Mouse (Mus musculus) heart, embryonic 14.5 days (tissue): ENCODE measurements around the gene Mettl6. TPM values are rescaled to one million over a fixed set of nuclear protein-coding genes. Genes with fewer than 3 reads are reported as not detected.
A peak's percentile ranks its signal among the peaks of the same experiment; 100 is the strongest.

Experiments
- ATAC-seq: fragments of 200-750 bp; cut with Nextera tagmentation; 2 replicates; pipeline ENCODE4 v1.8.0; 2017; ENCODE audit warnings: low read depth, moderate TSS enrichment; ENCODE audit not compliant: insufficient number of reproducible peaks, insufficient read depth, low FRiP score
- H3K27ac ChIP-seq, 2 experiments: fragments of 200-500 bp in 1 of 2; fragments of 300-500 bp in 1 of 2; sonication (generic) in 1 of 2; replicated peaks in 1 of 2; 2 replicates each; pipeline ENCODE4 v1.5.1; 2012 to 2014; ENCODE audit warnings: low read depth in 2 of 2, low read length in 2 of 2, control low read depth in 1 of 2, mild to moderate bottlenecking in 1 of 2, mixed read lengths in 1 of 2; ENCODE audit not compliant: control insufficient read depth in 1 of 2, insufficient read depth in 1 of 2
- H3K27me3 ChIP-seq: fragments of 300-500 bp; sonication (generic); 2 replicates; pipeline ENCODE4 v1.6.1; 2014; ENCODE audit warnings: mild to moderate bottlenecking, low read length, control low read depth; ENCODE audit not compliant: control insufficient read depth, insufficient read depth
- H3K36me3 ChIP-seq: fragments of 300-500 bp; sonication (generic); 2 replicates; pipeline ENCODE4 v1.6.1; 2014; ENCODE audit warnings: mild to moderate bottlenecking, control low read depth, low read length, mixed read lengths; ENCODE audit not compliant: control insufficient read depth, insufficient read depth
- H3K4me1 ChIP-seq, 2 experiments: fragments of 200-500 bp in 1 of 2; fragments of 300-500 bp in 1 of 2; sonication (generic) in 1 of 2; 2 replicates each; pipeline ENCODE4 v1.6.1; 2012 to 2014; ENCODE audit warnings: low read length in 2 of 2, control low read depth in 1 of 2, mixed read lengths in 1 of 2; ENCODE audit not compliant: control insufficient read depth in 2 of 2, insufficient read depth in 2 of 2
- H3K4me2 ChIP-seq: fragments of 300-500 bp; sonication (generic); 2 replicates; pipeline ENCODE4 v1.6.1; 2014; ENCODE audit warnings: mild to moderate bottlenecking, low read length
- H3K4me3 ChIP-seq, 2 experiments: fragments of 200-500 bp in 1 of 2; fragments of 300-500 bp in 1 of 2; sonication (generic) in 1 of 2; 2 replicates each; pipeline ENCODE4 v1.5.1; 2012 to 2014; ENCODE audit warnings: low read length in 2 of 2, mild to moderate bottlenecking in 2 of 2, control low read depth in 1 of 2, low read depth in 1 of 2, moderate library complexity in 1 of 2; ENCODE audit not compliant: control insufficient read depth in 1 of 2, insufficient read depth in 1 of 2
- H3K9ac ChIP-seq: fragments of 300-500 bp; sonication (generic); 2 replicates; pipeline ENCODE4 v1.6.1; 2014; ENCODE audit warnings: mild to moderate bottlenecking, low read length
- H3K9me3 ChIP-seq: fragments of 300-500 bp; sonication (generic); 2 replicates; pipeline ENCODE4 v1.6.1; 2016; ENCODE audit warnings: low read length, control low read depth; ENCODE audit not compliant: control insufficient read depth
- WGBS: fragments of 180-500 bp; shearing (Covaris S2); extraction: QIAGEN DNeasy Blood & Tissue Kit; methylation state at CpG from one replicate; pipeline ENCODE4 v1.1.7; 2014; 5-methylcytosine and 5-hydroxymethylcytosine counted together
- polyA plus RNA-seq: library from polyadenylated mRNA; unstranded; fragments of >200 nt; fragmentation: Nextera tagmentation; extraction: Ambion mirVana; gene quantifications from 2 replicates; pipeline ENCODE4 v1.2.1, GENCODE M21; 2014

Gene Mettl6
- 36.6 and 40.7 TPM in 2 replicates for polyA plus RNA-seq

- peak within 1 kb of the TSS; percentile 90 for H3K9ac ChIP-seq
- no peaks in the 10 kb centered on the region for H3K27me3 ChIP-seq
- WGBS = 0% methylated on average over 49 of the region's 49 CpGs
- H3K27ac ChIP-seq = peak within 1 kb of the TSS; percentile 78 to 87
- H3K36me3 ChIP-seq = peaks cover 47% of the 10 kb centered on the region
- no peaks in the 10 kb centered on the region for H3K9me3 ChIP-seq
- H3K4me3 ChIP-seq = peak within 1 kb of the TSS; percentile 61 to 94
- H3K4me2 ChIP-seq = peak within 1 kb of the TSS; percentile 86
- ATAC-seq = peak; percentile 86
- H3K4me1 ChIP-seq = peaks cover 12 to 30% of the 10 kb centered on the region in 2 experiments
Observed at GRCm38 (mm10) chr14:31494975-31495455, at the start of gene Mettl6. Gene Mettl6, minus strand, starts transcription at chr14:31495040.

GRCm38 (mm10) chr14:31543885-31544442 is 49.1 kb upstream of the Mettl6 start:
- no peaks in the 10 kb centered on the region for H3K27me3 ChIP-seq
- peaks cover 3% of the 10 kb centered on the region; the same call in 1 of the 2 replicates for H3K36me3 ChIP-seq
- H3K9ac ChIP-seq = no peak overlapping the region
- H3K4me3 ChIP-seq = no peak overlapping the region
- no peak overlapping the region for H3K4me2 ChIP-seq
- no peaks in the 10 kb centered on the region; the same call in 1 of the 2 replicates for H3K9me3 ChIP-seq
- H3K27ac ChIP-seq = no peak overlapping the region
- H3K4me1 ChIP-seq = no peaks in the 10 kb centered on the region
- WGBS = 74% methylated on average over 11 of the region's 11 CpGs
- no peak for ATAC-seq

- 61% methylated on average over 6 of the region's 6 CpGs for WGBS
- ATAC-seq = no peak
- Histone ChIP-seq H3K27ac (no peak overlapping the region; a peak in 1 of 4 replicates), H3K27me3 (no peaks in the 10 kb centered on the region), H3K9me3 (no peaks in the 10 kb centered on the region), H3K4me1 (peaks cover 0 to 2% of the 10 kb centered on the region in 2 experiments; a peak in 1 of 4 replicates), H3K4me3 (no peak overlapping the region), H3K4me2 (no peak overlapping the region), H3K36me3 (peaks cover 8% of the 10 kb centered on the region; the same call in 1 of the 2 replicates), H3K9ac (no peak overlapping the region)
Observed at GRCm38 (mm10) chr14:31537298-31537697, 42.5 kb upstream of the Mettl6 start.

- H3K27ac ChIP-seq = 0 out of 4 replicates have a peak overlapping the region, but pooled peaks of 1 of the 2 experiments have one; percentile 37
- no peak for ATAC-seq
Observed at GRCm38 (mm10) chr14:31532656-31533055, 37.8 kb upstream of the Mettl6 start.

DNA sequence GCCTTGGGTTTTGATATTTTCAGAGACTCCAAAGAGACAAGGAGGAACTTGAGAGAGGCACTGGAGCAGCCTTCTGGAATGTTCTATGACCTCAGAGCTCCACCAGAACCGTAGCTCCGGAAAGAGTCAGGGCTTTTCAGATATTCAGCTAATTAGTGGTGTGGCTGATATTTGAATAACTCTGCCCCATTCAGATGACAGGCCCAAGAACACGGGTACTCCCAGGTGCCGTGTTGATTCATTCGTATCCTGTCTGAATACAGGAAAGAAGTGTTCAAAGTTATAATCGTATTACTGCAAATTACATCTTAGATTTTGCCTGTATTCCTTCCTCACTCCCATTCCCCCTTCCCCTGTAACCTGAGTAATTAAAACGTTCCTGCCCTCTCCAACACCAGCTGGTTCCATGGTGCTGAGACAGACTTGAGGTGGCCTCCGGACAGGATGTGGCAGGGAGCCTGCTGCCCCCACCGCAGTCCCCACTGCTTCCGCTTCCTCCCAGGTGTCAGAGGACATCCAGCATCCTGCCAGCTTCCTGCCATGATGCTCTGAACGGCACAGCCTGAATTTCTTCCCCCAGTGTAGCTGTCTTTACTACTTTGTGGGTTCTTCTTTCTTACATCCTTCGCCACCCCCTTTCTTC is 36.8 kb upstream of the Mettl6 start:
- H3K4me1 ChIP-seq = peaks cover 0 to 2% of the 10 kb centered on the region in 2 experiments; a peak in 3 of 4 replicates
- ATAC-seq = no peak
- 55% methylated on average over 12 of the region's 12 CpGs for WGBS
- H3K9me3 ChIP-seq = no peaks in the 10 kb centered on the region
- H3K27ac ChIP-seq = peak overlapping the region in 1 of 2 experiments; percentile 37; a peak in 1 of 4 replicates
- no peaks in the 10 kb centered on the region for H3K27me3 ChIP-seq
- no peak overlapping the region for H3K4me3 ChIP-seq
- H3K4me2 ChIP-seq = no peak overlapping the region
- peaks cover 12% of the 10 kb centered on the region; the same call in 1 of the 2 replicates for H3K36me3 ChIP-seq
- no peak overlapping the region for H3K9ac ChIP-seq

More at GRCm38 (mm10) chr14:31532656-31533055, 37.8 kb upstream of the Mettl6 start:
- peaks cover 12% of the 10 kb centered on the region; the same call in 1 of the 2 replicates for H3K36me3 ChIP-seq
- no peak overlapping the region for H3K4me2 ChIP-seq
- H3K9ac ChIP-seq = no peak overlapping the region
- peaks cover 0 to 2% of the 10 kb centered on the region in 2 experiments; a peak in 3 of 4 replicates for H3K4me1 ChIP-seq
- no peaks in the 10 kb centered on the region for H3K27me3 ChIP-seq
- no peak overlapping the region for H3K4me3 ChIP-seq
- no peaks in the 10 kb centered on the region for H3K9me3 ChIP-seq
- WGBS = 68% methylated on average over 3 of the region's 3 CpGs

- Histone ChIP-seq H3K4me1 (peaks cover 0 to 2% of the 10 kb centered on the region in 2 experiments; a peak in 3 of 4 replicates), H3K4me2 (no peak overlapping the region), H3K9ac (no peak overlapping the region), H3K9me3 (no peaks in the 10 kb centered on the region), H3K36me3 (peaks cover 16% of the 10 kb centered on the region), H3K4me3 (no peak overlapping the region), H3K27ac (no peak overlapping the region), H3K27me3 (no peaks in the 10 kb centered on the region)
- WGBS = 84% methylated on average over 4 of the region's 4 CpGs
- no peak for ATAC-seq
Observed at GRCm38 (mm10) chr14:31530847-31531246, 36.0 kb upstream of the Mettl6 start.

DNA sequence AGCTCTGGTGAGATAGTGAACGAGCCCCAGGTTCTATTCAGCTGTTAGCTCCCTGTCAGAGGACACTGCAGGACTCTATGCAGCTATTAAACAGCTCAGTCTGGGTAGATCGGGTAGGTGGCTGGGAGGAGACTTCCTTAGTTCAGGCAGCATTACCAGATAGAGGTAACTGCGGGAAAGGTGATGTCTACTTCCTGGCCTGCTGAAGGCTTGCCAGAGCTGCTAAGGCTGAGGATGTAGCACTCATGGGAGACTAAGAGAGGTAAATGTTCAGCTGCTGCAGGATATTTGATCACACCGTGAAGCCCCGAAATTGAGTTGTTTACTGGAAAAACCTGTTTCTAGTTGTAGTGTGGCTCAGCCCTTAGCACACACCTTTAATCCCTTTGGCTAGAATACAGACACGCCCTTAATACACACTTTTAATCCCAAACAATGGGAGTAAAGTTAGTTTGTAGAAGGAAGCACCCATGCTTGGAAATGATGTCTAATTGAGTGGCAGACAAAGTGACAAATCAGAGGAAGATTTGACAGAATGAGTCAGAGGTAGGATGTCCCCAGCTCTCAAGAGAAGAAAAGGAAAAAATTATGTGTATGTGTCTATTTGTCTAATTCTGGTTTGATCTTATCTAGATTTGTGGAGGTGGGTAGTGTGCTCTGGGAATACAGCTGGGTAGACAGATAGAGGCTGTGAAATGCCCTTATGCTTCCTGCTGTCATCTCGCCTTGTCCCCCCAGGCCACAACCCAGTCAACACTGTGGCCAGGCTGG is 30.4 kb upstream of the Mettl6 start:
- Histone ChIP-seq H3K4me3 (no peak overlapping the region), H3K36me3 (peaks cover 10% of the 10 kb centered on the region), H3K4me2 (no peak overlapping the region), H3K27me3 (no peaks in the 10 kb centered on the region), H3K4me1 (no peaks in the 10 kb centered on the region), H3K9ac (no peak overlapping the region), H3K9me3 (no peaks in the 10 kb centered on the region), H3K27ac (no peak overlapping the region)
- WGBS = 70% methylated on average over 7 of the region's 7 CpGs
- no peak for ATAC-seq
